Mouse (Mus musculus) lung, postnatal 0 days (tissue): ENCODE measurements around the gene Ctsc.

Source experiments
- CTCF ChIP-seq: IDR thresholded peaks from 2 replicates; pipeline ENCODE4 v1.5.1; 2016; ENCODE audit warnings: antibody characterized with exemption, mild to moderate bottlenecking
- EP300 ChIP-seq: IDR thresholded peaks from 2 replicates; pipeline ENCODE4 v1.6.1; 2016; ENCODE audit warnings: antibody characterized with exemption, mild to moderate bottlenecking, control low read depth

- TF ChIP-seq CTCF (no peak), EP300 (peak; percentile 87)
These were observed 33.4 kb upstream of the Ctsc start for GRCm38 (mm10) chr7:88244462-88244861.
